Mouse (Mus musculus) kidney, embryonic 14.5 days (tissue): Measurements from ENCODE around the gene Ier2. TPM values are rescaled to one million over a fixed set of nuclear protein-coding genes. Genes with fewer than 3 reads are reported as not detected.

Source experiments
- ATAC-seq: fragments of 200-750 bp; cut with Nextera tagmentation; 2 replicates; pipeline ENCODE4 v1.8.0; 2017; ENCODE audit warnings: moderate number of reproducible peaks, mild to moderate bottlenecking, moderate TSS enrichment, moderate library complexity; ENCODE audit not compliant: low FRiP score, low TSS enrichment
- H3K27ac ChIP-seq: fragments of 300-500 bp; sonication (generic); 2 replicates; pipeline ENCODE4 v1.5.1; 2014; ENCODE audit warnings: low read depth, mild to moderate bottlenecking, low read length, moderate library complexity, mixed read lengths
- H3K27me3 ChIP-seq: fragments of 300-500 bp; sonication (generic); 2 replicates; pipeline ENCODE4 v1.6.1; 2014; ENCODE audit warnings: mild to moderate bottlenecking, low read length; ENCODE audit not compliant: control insufficient read depth, insufficient read depth
- H3K36me3 ChIP-seq: fragments of 300-500 bp; sonication (generic); 2 replicates; pipeline ENCODE4 v1.6.1; 2014; ENCODE audit warnings: low read length, mixed read lengths; ENCODE audit not compliant: control insufficient read depth, insufficient read depth
- H3K4me1 ChIP-seq: fragments of 300-500 bp; sonication (generic); 2 replicates; pipeline ENCODE4 v1.6.1; 2014; ENCODE audit warnings: low read length, mixed read lengths; ENCODE audit not compliant: control insufficient read depth, insufficient read depth
- H3K4me2 ChIP-seq: fragments of 300-500 bp; sonication (generic); replicated peaks from 2 replicates; pipeline ENCODE4 v1.6.1; 2014; ENCODE audit warnings: low read depth, mild to moderate bottlenecking, low read length
- H3K4me3 ChIP-seq: fragments of 300-500 bp; sonication (generic); 2 replicates; pipeline ENCODE4 v1.5.1; 2014; ENCODE audit warnings: mild to moderate bottlenecking, low read length
- H3K9ac ChIP-seq: fragments of 300-500 bp; sonication (generic); 2 replicates; pipeline ENCODE4 v1.6.1; 2014; ENCODE audit warnings: low read depth, mild to moderate bottlenecking, low read length, moderate library complexity
- H3K9me3 ChIP-seq: fragments of 300-500 bp; sonication (generic); 2 replicates; pipeline ENCODE4 v1.6.1; 2016; ENCODE audit warnings: low read length; ENCODE audit not compliant: control insufficient read depth
- WGBS: fragments of 180-500 bp; shearing (Covaris S2); extraction: QIAGEN DNeasy Blood & Tissue Kit; methylation state at CpG from one replicate; pipeline ENCODE4 v1.1.7; 2014; 5-methylcytosine and 5-hydroxymethylcytosine counted together
- polyA plus RNA-seq: library from polyadenylated mRNA; unstranded; fragments of >200 nt; fragmentation: Nextera tagmentation; extraction: Ambion mirVana; gene quantifications from 2 replicates; pipeline ENCODE4 v1.2.1, GENCODE M21; 2014

Ier2 gene
- polyA plus RNA-seq, 1 experiment from 2014 or later = 81.9 TPM

DNA sequence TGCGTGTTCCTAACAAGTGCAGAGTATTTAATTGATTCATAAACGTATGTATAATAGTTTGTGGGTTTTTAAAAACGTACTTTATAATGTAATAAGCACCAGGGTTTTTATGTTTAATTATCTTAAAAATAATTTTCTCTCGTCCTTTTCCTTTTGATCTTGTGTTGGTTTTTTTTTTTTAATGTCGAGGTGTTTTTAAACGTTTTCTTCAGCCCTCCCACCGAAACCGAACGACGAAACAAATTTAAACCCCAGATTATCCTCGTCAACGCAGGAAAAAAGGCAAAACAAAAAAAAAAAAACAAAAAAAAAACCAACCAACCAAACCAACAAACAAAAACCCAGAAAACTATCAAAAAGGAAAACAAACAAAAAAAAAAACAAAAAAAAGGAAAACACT, 43.3 kb upstream of the Ier2 start:
- Histone ChIP-seq H3K9me3 (no peaks in the 10 kb centered on the region), H3K27ac (no peak overlapping the region), H3K4me3 (0 out of 2 replicates have a peak overlapping the region, but pooled peaks have one; percentile 28), H3K27me3 (peaks cover 75% of the 10 kb centered on the region), H3K4me2 (peak overlapping the region; percentile 36), H3K9ac (peak overlapping the region; percentile 1; the same call in 1 of the 2 replicates), H3K36me3 (no peaks in the 10 kb centered on the region), H3K4me1 (peaks cover 43% of the 10 kb centered on the region)
- ATAC-seq = no peak
- WGBS = 3% methylated on average over 12 of the region's 12 CpGs

DNA sequence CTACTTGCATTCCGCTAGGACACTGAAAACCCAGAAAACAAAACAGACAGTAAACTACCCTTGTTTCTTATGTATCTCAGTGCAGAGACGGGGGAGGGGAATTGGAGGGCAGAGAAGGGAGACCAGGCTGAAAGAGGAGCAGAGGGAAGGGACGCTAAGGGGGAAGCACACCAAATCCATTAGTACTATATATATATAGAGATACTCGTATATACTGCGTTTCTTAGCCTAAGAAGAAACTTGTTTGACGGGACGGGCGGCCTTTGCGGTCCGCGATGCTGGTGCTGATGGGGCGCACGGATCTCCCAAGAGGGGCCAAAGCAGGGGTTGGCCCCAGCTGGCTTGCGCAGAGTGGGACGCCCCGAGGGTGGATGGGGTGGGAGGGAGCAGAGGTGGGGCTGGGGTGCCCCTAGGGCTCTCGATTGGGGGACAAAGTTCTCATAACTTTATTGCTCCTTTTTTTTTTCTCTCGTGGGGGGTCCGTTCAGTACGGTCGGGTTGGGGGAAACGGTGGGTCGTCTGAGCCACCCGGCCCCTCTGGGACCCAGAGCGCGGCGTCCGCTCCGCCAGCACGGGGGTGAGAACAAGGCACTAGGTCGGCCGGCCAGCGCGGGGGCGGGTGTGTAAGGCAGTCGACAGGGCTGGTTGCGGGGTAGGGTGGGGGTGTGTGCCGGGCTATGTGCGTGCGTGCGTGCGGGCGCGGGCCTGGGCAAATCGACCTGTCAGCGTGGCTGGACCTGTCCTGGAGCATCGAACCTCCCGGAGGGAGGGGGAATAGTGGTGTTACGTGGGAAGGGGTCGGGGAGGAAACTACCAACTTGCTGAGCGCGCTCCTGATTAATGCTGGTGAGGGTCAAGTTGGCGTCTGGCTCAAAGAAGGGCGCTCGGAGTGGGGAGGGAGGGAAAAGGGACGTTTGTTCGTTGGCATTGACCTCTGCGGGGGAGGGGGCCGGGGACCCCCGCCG, 42.5 kb upstream of the Ier2 start:
- Histone ChIP-seq H3K27ac (no peak overlapping the region), H3K27me3 (peaks cover 75% of the 10 kb centered on the region), H3K36me3 (no peaks in the 10 kb centered on the region), H3K9me3 (no peaks in the 10 kb centered on the region), H3K4me2 (peak overlapping the region; percentile 36), H3K4me1 (peaks cover 43% of the 10 kb centered on the region), H3K4me3 (peak overlapping the region; percentile 28), H3K9ac (peak overlapping the region; percentile 1; the same call in 1 of the 2 replicates)
- 3% methylated on average over 59 of the region's 61 CpGs for WGBS
- no peak for ATAC-seq

DNA sequence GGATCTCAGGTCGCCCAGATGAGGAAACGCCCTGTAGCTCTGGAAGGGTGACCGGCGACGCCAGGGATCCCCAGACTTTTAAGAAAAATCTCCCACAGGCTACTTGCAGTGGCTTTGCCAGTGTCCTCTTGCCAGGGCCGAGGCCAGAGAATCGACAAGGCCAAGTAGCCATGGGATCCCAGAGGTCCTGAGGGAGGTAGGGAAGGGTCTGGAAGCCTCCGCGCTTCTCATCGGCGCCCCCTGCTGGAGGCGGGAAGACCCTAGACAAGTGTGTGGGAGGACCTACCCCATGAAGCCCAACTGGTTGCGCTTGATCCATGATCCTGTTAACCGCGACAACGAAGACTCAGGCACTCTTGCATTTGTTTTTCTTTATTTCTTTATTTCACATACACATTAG, 41.7 kb upstream of the Ier2 start:
- Histone ChIP-seq H3K4me3 (peak overlapping the region; percentile 28), H3K9ac (peak overlapping the region; percentile 34; the same call in 1 of the 2 replicates), H3K4me1 (peaks cover 43% of the 10 kb centered on the region), H3K27me3 (peaks cover 75% of the 10 kb centered on the region), H3K9me3 (no peaks in the 10 kb centered on the region), H3K4me2 (peak overlapping the region; percentile 42), H3K27ac (no peak overlapping the region), H3K36me3 (peaks cover 3% of the 10 kb centered on the region)
- ATAC-seq = 0 out of 2 replicates have a peak, but pooled peaks have one; percentile 21
- 1% methylated on average over 16 of the region's 16 CpGs for WGBS

DNA sequence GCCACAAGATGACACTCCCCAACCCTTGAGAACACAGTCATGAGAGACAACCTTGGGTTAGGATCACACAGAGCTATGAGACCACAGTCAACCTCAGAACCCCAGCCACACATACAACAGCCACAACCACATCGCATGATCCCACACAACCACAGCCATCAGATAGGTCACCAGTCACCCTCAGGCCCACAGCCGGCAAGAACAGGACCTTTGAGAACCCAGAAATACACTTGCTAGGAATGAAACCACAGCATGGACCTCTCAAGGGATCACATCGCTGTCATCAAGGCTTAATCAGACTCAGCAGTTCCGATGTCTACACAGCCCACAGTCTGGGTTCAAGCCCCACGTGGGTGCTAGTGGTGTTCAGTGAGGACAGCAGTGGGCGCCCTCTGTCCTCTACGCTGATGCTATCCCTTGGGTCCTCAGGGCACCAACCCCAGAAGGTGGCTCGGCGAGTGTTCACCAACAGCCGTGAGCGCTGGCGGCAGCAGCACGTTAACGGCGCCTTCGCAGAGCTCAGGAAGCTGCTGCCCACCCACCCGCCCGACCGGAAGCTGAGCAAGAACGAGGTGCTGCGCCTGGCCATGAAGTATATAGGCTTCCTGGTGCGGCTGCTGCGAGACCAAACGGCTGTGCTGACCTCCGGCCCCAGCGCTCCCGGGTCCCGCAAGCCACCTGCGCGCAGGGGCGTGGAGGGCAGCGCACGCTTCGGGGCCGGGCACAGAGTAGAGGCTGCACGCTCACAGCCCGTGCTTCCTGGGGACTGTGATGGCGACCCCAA, 41.0 kb upstream of the Ier2 start:
- Histone ChIP-seq H3K4me1 (peaks cover 43% of the 10 kb centered on the region), H3K27ac (no peak overlapping the region), H3K4me3 (peak overlapping the region; percentile 28), H3K4me2 (peak overlapping the region; percentile 42), H3K9me3 (no peaks in the 10 kb centered on the region), H3K36me3 (peaks cover 10% of the 10 kb centered on the region), H3K27me3 (peaks cover 71% of the 10 kb centered on the region), H3K9ac (peak overlapping the region; percentile 34)
- no peak for ATAC-seq
- 7% methylated on average over 38 of the region's 38 CpGs for WGBS

DNA sequence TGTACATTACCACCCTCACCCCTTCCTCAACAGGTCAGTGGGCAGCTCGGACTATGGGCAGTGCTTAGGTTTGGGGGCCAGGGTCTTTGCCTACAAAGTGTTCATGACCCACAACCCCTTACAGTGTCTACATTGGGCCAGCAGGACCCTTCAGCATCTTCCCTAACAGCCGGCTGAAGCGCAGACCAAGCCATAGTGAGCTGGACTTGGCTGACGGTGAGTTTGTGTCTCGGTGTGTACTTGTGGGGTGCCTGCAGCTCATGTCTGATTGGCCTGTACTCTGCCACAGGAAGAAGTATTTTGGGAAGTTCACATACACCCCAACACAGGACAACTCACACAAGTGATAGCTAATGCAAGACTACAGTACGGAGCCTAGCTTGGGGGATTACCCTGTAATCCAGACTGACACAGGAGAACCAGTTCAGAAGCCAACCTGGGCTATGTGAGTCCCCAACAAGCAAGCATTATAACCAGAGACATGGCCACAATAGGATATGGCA, 40.4 kb upstream of the Ier2 start:
- H3K9me3 ChIP-seq = no peaks in the 10 kb centered on the region
- H3K4me2 ChIP-seq = peak overlapping the region; percentile 17; the same call in 1 of the 2 replicates
- peaks cover 39% of the 10 kb centered on the region for H3K4me1 ChIP-seq
- H3K27ac ChIP-seq = no peak overlapping the region
- H3K4me3 ChIP-seq = no peak overlapping the region; the same call in 1 of the 2 replicates
- peaks cover 17% of the 10 kb centered on the region for H3K36me3 ChIP-seq
- H3K27me3 ChIP-seq = peaks cover 64% of the 10 kb centered on the region
- no peak for ATAC-seq
- WGBS = 79% methylated on average over 6 of the region's 6 CpGs
- no peak overlapping the region for H3K9ac ChIP-seq

DNA sequence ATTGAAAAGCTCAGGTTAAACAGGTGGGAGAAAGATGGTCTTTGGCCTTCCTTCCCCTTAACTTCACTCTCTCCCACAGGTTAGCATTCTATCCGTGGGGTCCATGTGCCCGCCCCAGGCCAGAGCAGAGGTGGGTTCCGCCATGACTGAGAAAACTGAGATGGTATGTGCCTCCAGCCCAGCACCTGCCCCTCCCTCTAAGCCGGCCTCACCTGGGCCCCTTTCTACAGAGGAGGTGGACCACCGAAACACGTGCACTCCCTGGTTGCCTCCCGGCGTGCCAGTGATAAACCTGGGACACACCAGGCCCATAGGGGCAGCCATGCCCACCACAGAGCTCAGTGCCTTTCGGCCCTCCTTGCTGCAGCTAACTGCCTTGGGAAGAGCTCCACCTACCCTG, 39.9 kb upstream of the Ier2 start:
- peak overlapping the region; percentile 24 for H3K4me2 ChIP-seq
- 70% methylated on average over 9 of the region's 9 CpGs for WGBS
- H3K4me3 ChIP-seq = peak overlapping the region; percentile 27; the same call in 1 of the 2 replicates
- no peak for ATAC-seq
- peaks cover 34% of the 10 kb centered on the region for H3K4me1 ChIP-seq
- H3K9ac ChIP-seq = no peak overlapping the region
- no peaks in the 10 kb centered on the region for H3K9me3 ChIP-seq
- peaks cover 21% of the 10 kb centered on the region for H3K36me3 ChIP-seq
- H3K27me3 ChIP-seq = peaks cover 60% of the 10 kb centered on the region
- H3K27ac ChIP-seq = no peak overlapping the region

DNA sequence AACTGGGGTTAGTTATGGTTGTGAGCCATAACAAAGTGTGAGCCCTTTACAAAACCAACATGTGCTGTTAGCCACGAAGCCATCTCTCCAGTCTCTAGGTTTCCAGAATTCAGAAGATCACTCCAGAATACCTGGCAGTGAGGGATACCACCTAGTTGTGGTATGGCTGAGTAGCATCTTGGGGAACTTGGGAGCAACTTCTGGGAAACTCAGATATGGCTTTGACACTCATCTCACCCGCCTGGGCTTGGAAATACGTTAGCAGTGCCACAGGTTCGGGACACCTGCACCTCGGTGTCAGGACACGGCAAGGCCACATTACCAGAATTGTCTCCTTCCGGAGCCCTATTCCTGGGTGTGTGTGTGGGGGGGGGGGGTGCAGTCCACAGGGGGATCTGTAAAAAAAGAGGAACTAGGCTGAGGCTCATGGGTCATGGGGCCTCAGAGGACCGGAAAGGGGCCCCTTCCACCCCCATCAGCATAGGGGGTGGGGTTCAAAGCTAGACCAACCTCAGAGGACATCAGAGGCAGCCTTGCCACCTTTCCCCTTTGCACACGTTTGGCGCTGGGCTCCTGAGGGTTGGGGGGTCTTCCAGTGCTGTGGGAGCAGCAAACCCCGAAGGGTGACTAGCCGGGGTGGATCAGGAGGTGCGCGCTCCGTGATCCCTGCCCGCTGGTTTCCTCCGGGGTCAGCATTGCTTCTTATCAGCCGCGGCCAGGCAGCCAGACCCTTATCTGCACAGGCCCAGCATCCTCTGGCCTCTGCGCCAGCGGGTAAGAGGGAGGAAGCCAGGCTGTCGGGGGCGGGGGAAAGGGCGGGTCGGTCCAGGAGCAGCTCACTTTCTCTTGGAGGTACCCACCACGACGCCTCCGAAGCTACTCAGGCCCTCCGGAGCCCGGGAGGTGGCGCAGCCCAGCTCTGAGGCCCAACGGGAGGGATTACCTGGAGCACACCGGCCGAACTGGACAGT, 38.6 kb upstream of the Ier2 start, which contains the start of gene Lyl1:
Lyl1 (plus strand) TSS at position 517 of the 971 bp plus-strand sequence.
- Histone ChIP-seq H3K36me3 (peaks cover 33% of the 10 kb centered on the region), H3K4me2 (peak within 1 kb of the TSS; percentile 24), H3K9me3 (no peaks in the 10 kb centered on the region), H3K4me3 (peak within 1 kb of the TSS; percentile 27), H3K9ac (peak within 1 kb of the TSS; percentile 31; the same call in 1 of the 2 replicates), H3K27me3 (peaks cover 47% of the 10 kb centered on the region), H3K4me1 (peaks cover 24% of the 10 kb centered on the region), H3K27ac (peak within 1 kb of the TSS; percentile 48; the same call in 1 of the 2 replicates)
- 8% methylated on average over 34 of the region's 34 CpGs for WGBS
- peak; percentile 28 for ATAC-seq

DNA sequence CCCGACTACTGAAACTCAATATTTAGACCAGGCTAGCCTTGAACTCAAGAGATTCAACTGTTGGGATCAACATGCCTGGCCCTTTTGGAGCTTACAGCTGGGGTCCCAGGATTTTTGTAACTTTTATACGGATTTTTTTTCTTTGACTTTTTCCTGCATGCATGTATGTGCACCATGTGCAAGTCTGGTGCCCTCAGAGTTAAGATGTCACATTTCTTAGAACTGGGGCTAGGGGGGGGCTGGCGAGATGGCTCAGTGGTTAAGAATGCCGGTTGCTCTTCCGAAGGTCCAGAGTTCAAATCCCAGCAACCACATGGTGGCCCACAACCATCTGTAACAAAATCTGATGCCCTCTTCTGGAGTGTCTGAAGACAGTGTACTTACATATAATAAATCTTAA, 37.9 kb upstream of the Ier2 start:
- 81% methylated on average over 5 of the region's 5 CpGs for WGBS
- Histone ChIP-seq H3K4me2 (no peak overlapping the region), H3K36me3 (peaks cover 38% of the 10 kb centered on the region), H3K9ac (no peak overlapping the region), H3K4me1 (peaks cover 22% of the 10 kb centered on the region), H3K4me3 (no peak overlapping the region), H3K27me3 (peaks cover 42% of the 10 kb centered on the region), H3K27ac (peak overlapping the region; percentile 48; the same call in 1 of the 2 replicates), H3K9me3 (no peaks in the 10 kb centered on the region)
- no peak for ATAC-seq
